Comparison of ENCODE assay signal across 10 mouse cellular contexts in genomic region chr7:68908401-68908834, GRCm38 (mm10).
DNase-seq lines count a peak whose midpoint lies in the region; ATAC-seq lines count a peak whose summit lies in the region.
"Had no signal": no experiment of that assay in that cellular context is flagged by ENCODE, and none has a peak within 500 bp of the region (broad histone marks: within the 10 kb centered on the region; RNA-seq: fewer than 3 reads in every experiment).

No protein-coding gene starts in this region.

- DNase-seq in forebrain, embryonic 11.5 days (ENCODE audit: low spot score) = no peak
- DNase-seq in forebrain, embryonic 10.5 days (ENCODE audit: extremely low spot score, low spot score) = no peak
- DNase-seq in ES-CJ7 (ENCODE audit: low read depth, low spot score) = peak; percentile 17
- peak; percentile 27 to 53 for DNase-seq in frontal cortex, adult 2 months (ENCODE audit: extremely low spot score in 1 of 2, low spot score in 1 of 2)
- no peak for DNase-seq in ovary, postnatal 14 days (ENCODE audit: low spot score)
- no peak for DNase-seq in heart, postnatal 14 days
- no peak for DNase-seq in limb, embryonic 10.5 days (ENCODE audit: low spot score)
- DNase-seq: cerebellum, adult 2 months had no signal

- peak; percentile 46; the same call in 1 of the 2 replicates for ATAC-seq in forebrain, embryonic 11.5 days (replicated peaks; ENCODE audit: low FRiP score)
- ATAC-seq in midbrain, embryonic 13.5 days = peak; percentile 49; the same call in 1 of the 2 replicates
- ATAC-seq: liver, embryonic 12.5 days had no signal

- H3K27ac ChIP-seq in forebrain, embryonic 11.5 days (ENCODE audit: low read depth, low read length) = no peak overlapping the region; the same call in 1 of the 2 replicates
- H3K27ac ChIP-seq in forebrain, embryonic 10.5 days = no peak overlapping the region
- H3K27ac ChIP-seq in midbrain, embryonic 13.5 days = 0 out of 2 replicates have a peak overlapping the region, but pooled peaks have one; percentile 70
- no peak overlapping the region for H3K27ac ChIP-seq in limb, embryonic 10.5 days
- H3K27ac ChIP-seq: liver, embryonic 12.5 days had no signal

- WGBS in forebrain, embryonic 11.5 days = 52% methylated on average over 1 of the region's 1 CpGs
- 61% methylated on average over 1 of the region's 1 CpGs for WGBS in forebrain, embryonic 10.5 days
- WGBS in midbrain, embryonic 13.5 days = 43% methylated on average over 1 of the region's 1 CpGs
- WGBS in limb, embryonic 10.5 days = 70% methylated on average over 1 of the region's 1 CpGs

- H3K9me3 ChIP-seq in forebrain, embryonic 11.5 days (ENCODE audit: control insufficient read depth, low read length) = no peaks in the 10 kb centered on the region
- H3K9me3 ChIP-seq in forebrain, embryonic 10.5 days = no peaks in the 10 kb centered on the region
- H3K9me3 ChIP-seq in midbrain, embryonic 13.5 days = no peaks in the 10 kb centered on the region
- no peaks in the 10 kb centered on the region for H3K9me3 ChIP-seq in limb, embryonic 10.5 days (replicated peaks)
- H3K9me3 ChIP-seq: liver, embryonic 12.5 days had no signal

- no peaks in the 10 kb centered on the region for H3K4me1 ChIP-seq in forebrain, embryonic 11.5 days (replicated peaks; ENCODE audit: control insufficient read depth, insufficient read depth, low read length)
- 0 out of 2 replicates have a peak, but pooled peaks cover 5% of the 10 kb centered on the region for H3K4me1 ChIP-seq in forebrain, embryonic 10.5 days
- H3K4me1 ChIP-seq in midbrain, embryonic 13.5 days (replicated peaks) = peaks cover 14% of the 10 kb centered on the region
- H3K4me1 ChIP-seq in limb, embryonic 10.5 days = no peaks in the 10 kb centered on the region
- H3K4me1 ChIP-seq: liver, embryonic 12.5 days had no signal

- no peak overlapping the region for H3K4me3 ChIP-seq in forebrain, embryonic 11.5 days (ENCODE audit: low read depth, low read length)
- no peak overlapping the region for H3K4me3 ChIP-seq in forebrain, embryonic 10.5 days
- H3K4me3 ChIP-seq in midbrain, embryonic 13.5 days (replicated peaks) = no peak overlapping the region
- H3K4me3 ChIP-seq in limb, embryonic 10.5 days = no peak overlapping the region
- H3K4me3 ChIP-seq: liver, embryonic 12.5 days had no signal

- no peaks in the 10 kb centered on the region for H3K27me3 ChIP-seq in forebrain, embryonic 11.5 days (ENCODE audit: control insufficient read depth, insufficient read depth, low read length)
- no peaks in the 10 kb centered on the region for H3K27me3 ChIP-seq in forebrain, embryonic 10.5 days (ENCODE audit: poor library complexity, severe bottlenecking)
- no peaks in the 10 kb centered on the region for H3K27me3 ChIP-seq in midbrain, embryonic 13.5 days
- no peaks in the 10 kb centered on the region for H3K27me3 ChIP-seq in limb, embryonic 10.5 days (ENCODE audit: low read depth, poor library complexity, severe bottlenecking)
- H3K27me3 ChIP-seq: liver, embryonic 12.5 days had no signal

- intact Hi-C loops in heart, postnatal 14 days (cut with DNase I) = no loop called here

- H3K9ac ChIP-seq in forebrain, embryonic 11.5 days (ENCODE audit: low read length) = no peak overlapping the region
- no peak overlapping the region for H3K9ac ChIP-seq in midbrain, embryonic 13.5 days (replicated peaks)
- H3K9ac ChIP-seq: liver, embryonic 12.5 days had no signal

- H3K4me2 ChIP-seq in forebrain, embryonic 11.5 days (ENCODE audit: low read depth, low read length, severe bottlenecking) = no peak overlapping the region
- no peak overlapping the region for H3K4me2 ChIP-seq in midbrain, embryonic 13.5 days (replicated peaks)
- H3K4me2 ChIP-seq: liver, embryonic 12.5 days had no signal

- H3K36me3 ChIP-seq in forebrain, embryonic 11.5 days (ENCODE audit: control insufficient read depth, insufficient read depth, low read length) = no peaks in the 10 kb centered on the region
- no peaks in the 10 kb centered on the region for H3K36me3 ChIP-seq in forebrain, embryonic 10.5 days (replicated peaks)
- no peaks in the 10 kb centered on the region for H3K36me3 ChIP-seq in midbrain, embryonic 13.5 days
- H3K36me3 ChIP-seq in limb, embryonic 10.5 days = no peaks in the 10 kb centered on the region
- H3K36me3 ChIP-seq: liver, embryonic 12.5 days had no signal

Comparison
In these comparisons a context has a peak if more than half of its experiments do, and no peak if none do; other contexts are left out.
1. DNase-seq: peak in ES-CJ7 (single experiment) and frontal cortex, adult 2 months (2 of 2); none in forebrain, embryonic 11.5 days (single experiment), forebrain, embryonic 10.5 days (single experiment), ovary, postnatal 14 days (single experiment), heart, postnatal 14 days (0 of 2) and limb, embryonic 10.5 days (single experiment).